Mouse (Mus musculus) heart, embryonic 15.5 days (tissue): Measurements from ENCODE around the gene Agt. TPM values are rescaled to one million over a fixed set of nuclear protein-coding genes. Genes with fewer than 3 reads are reported as not detected.

ENCODE experiments used
- ATAC-seq: fragments of 200-750 bp; cut with Nextera tagmentation; replicated peaks from 2 replicates; pipeline ENCODE4 v1.8.0; 2017; ENCODE audit warnings: low read depth, moderate TSS enrichment; ENCODE audit not compliant: insufficient number of reproducible peaks, insufficient read depth, low FRiP score
- H3K27ac ChIP-seq: fragments of 300-500 bp; sonication (generic); 2 replicates; pipeline ENCODE4 v1.5.1; 2015; ENCODE audit warnings: mild to moderate bottlenecking, inconsistent platforms
- H3K27me3 ChIP-seq: fragments of 300-500 bp; sonication (generic); 2 replicates; pipeline ENCODE4 v1.6.1; 2015; ENCODE audit warnings: inconsistent platforms
- H3K36me3 ChIP-seq: fragments of 300-500 bp; sonication (generic); 2 replicates; pipeline ENCODE4 v1.6.1; 2015; ENCODE audit warnings: mild to moderate bottlenecking, inconsistent platforms
- H3K4me1 ChIP-seq: fragments of 300-500 bp; sonication (generic); replicated peaks from 2 replicates; pipeline ENCODE4 v1.6.1; 2015; ENCODE audit warnings: inconsistent platforms
- H3K4me2 ChIP-seq: fragments of 300-500 bp; sonication (generic); 2 replicates; pipeline ENCODE4 v1.6.1; 2015; ENCODE audit warnings: inconsistent platforms, mild to moderate bottlenecking, moderate library complexity
- H3K4me3 ChIP-seq: fragments of 300-500 bp; sonication (generic); 2 replicates; pipeline ENCODE4 v1.5.1; 2015; ENCODE audit warnings: mild to moderate bottlenecking, inconsistent platforms
- H3K9ac ChIP-seq: fragments of 300-500 bp; sonication (generic); 2 replicates; pipeline ENCODE4 v1.6.1; 2015; ENCODE audit warnings: mild to moderate bottlenecking, inconsistent platforms
- H3K9me3 ChIP-seq: fragments of 300-500 bp; sonication (generic); replicated peaks from 2 replicates; pipeline ENCODE4 v1.6.1; 2016; ENCODE audit warnings: inconsistent platforms
- WGBS: fragments of 180-500 bp; shearing (Covaris S2); methylation state at CpG from one replicate; pipeline ENCODE4 v1.1.7; 2015; ENCODE audit warnings: mixed read lengths; 5-methylcytosine and 5-hydroxymethylcytosine counted together
- polyA plus RNA-seq: library from polyadenylated mRNA; unstranded; fragments of >200 nt; fragmentation: Nextera tagmentation; extraction: Ambion mirVana; gene quantifications from 2 replicates; pipeline ENCODE4 v1.2.1, GENCODE M21; 2015

The Agt gene
- polyA plus RNA-seq = 1.3 and 2.7 TPM in 2 replicates

DNA sequence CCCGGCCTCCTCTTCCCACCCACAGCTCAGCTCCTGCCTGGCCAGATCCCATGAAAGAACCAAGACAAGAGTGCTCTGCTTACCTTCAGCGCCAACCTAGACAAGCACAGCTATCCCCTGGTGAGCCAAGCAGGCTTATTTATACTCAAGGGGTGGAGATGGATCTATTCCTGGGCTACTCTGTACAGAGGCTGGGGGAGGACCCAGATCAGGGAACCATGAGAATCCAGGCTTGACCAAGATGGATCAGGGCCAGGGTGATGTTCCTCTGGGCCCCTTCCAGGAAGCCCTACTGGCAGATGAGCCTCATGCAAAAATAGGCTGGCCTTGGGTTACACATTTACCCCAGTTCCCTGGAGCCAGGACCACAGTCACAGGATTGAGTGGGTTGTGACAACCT is at the start of gene Agt:
Agt (minus strand) TSS at position 114 of the 400 bp plus-strand sequence.
- Histone ChIP-seq H3K9me3 (no peaks in the 10 kb centered on the region), H3K27me3 (no peaks in the 10 kb centered on the region), H3K4me1 (peaks cover 18% of the 10 kb centered on the region), H3K4me2 (no peak within 1 kb of the TSS), H3K27ac (peak within 1 kb of the TSS; percentile 20; the same call in 1 of the 2 replicates), H3K4me3 (no peak within 1 kb of the TSS), H3K36me3 (no peaks in the 10 kb centered on the region), H3K9ac (0 out of 2 replicates have a peak within 1 kb of the TSS, but pooled peaks have one; percentile 7)
- no peak for ATAC-seq
- WGBS = 60% methylated on average over 2 of the region's 2 CpGs

DNA sequence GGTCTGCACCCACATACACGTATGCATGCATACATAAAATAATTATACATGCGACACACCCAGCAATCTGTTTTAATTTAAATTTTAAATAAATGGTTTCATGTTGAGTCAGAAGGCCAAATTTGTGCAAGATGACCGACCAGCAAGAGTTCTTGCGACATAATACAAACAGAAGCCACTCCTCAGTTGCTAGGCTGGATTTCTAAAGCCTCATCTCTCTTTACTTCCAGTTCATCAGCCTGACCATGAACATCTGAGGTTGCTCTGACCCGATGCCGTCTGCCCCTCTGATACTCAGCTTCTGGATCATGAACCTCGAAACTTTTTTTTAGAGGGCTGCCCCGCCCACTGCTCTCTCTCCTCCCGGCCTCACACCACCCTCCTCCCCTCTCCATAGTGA is 48.7 kb upstream of the Agt start:
- Histone ChIP-seq H3K4me3 (no peak overlapping the region), H3K4me2 (no peak overlapping the region), H3K9me3 (no peaks in the 10 kb centered on the region), H3K27ac (no peak overlapping the region), H3K9ac (no peak overlapping the region), H3K36me3 (no peaks in the 10 kb centered on the region), H3K4me1 (peaks cover 5% of the 10 kb centered on the region), H3K27me3 (peaks cover 13% of the 10 kb centered on the region)
- ATAC-seq = no peak
- WGBS = 63% methylated on average over 9 of the region's 9 CpGs

DNA sequence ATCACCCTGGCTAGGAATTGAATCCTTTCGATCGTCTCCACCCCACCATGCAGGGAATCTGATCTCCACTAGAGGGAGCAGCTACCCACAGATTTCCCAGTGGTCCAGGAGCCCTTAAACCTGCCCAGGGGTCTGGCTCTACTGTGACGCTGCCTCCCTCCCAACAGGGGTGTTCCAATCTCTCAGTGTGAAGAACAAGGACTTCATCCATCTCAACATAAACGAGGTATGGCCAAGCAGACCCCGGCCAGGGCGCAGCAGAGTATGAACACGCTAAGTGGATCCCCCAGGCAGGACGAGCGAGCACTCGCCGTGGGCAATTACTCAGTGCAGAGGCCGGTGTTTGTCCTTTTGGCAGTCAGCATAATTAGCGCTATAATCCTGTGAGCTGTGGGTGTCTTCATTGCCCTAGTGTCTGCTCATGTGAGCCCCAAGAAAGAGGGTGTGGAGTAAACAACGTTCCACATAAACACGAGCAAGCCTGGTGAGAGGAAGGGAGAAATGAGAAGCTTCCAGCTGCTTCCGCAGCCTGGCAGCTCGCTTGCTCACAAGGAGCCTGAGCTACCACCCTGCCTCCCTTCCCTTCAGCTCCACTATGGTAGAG is 47.9 kb upstream of the Agt start:
- WGBS = 9% methylated on average over 17 of the region's 17 CpGs
- H3K4me2 ChIP-seq = peak overlapping the region; percentile 79
- H3K4me1 ChIP-seq = peaks cover 5% of the 10 kb centered on the region
- ATAC-seq = peak; percentile 66
- peak overlapping the region; percentile 20; the same call in 1 of the 2 replicates for H3K27ac ChIP-seq
- H3K4me3 ChIP-seq = peak overlapping the region; percentile 47
- H3K36me3 ChIP-seq = no peaks in the 10 kb centered on the region
- H3K9ac ChIP-seq = peak overlapping the region; percentile 56
- no peaks in the 10 kb centered on the region for H3K9me3 ChIP-seq
- H3K27me3 ChIP-seq = peaks cover 13% of the 10 kb centered on the region

DNA sequence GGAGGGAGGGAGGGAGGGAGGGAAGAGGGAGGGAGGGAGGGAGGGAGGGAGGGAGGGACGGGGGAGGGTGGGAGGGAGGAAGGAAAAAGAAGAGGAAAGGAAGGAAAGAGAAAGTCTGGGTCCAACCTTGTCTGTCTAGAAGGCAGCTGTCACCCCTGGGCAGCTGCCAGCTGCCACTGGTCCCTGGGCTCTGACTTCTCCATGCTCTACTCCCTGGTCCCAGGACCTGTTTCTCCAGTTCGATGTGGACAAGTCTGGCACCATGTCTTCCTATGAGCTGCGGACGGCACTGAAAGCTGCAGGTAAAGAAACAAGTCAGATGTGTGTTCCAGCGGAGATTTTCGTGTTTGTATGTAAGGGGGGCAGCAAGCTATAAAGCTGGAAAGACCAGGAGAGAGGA is 44.8 kb upstream of the Agt start:
- 81% methylated on average over 5 of the region's 6 CpGs for WGBS
- H3K27me3 ChIP-seq = peaks cover 13% of the 10 kb centered on the region
- peaks cover 5% of the 10 kb centered on the region for H3K4me1 ChIP-seq
- no peak overlapping the region for H3K4me2 ChIP-seq
- no peak overlapping the region for H3K9ac ChIP-seq
- H3K4me3 ChIP-seq = no peak overlapping the region
- H3K27ac ChIP-seq = no peak overlapping the region
- no peaks in the 10 kb centered on the region for H3K36me3 ChIP-seq
- ATAC-seq = no peak
- H3K9me3 ChIP-seq = no peaks in the 10 kb centered on the region

DNA sequence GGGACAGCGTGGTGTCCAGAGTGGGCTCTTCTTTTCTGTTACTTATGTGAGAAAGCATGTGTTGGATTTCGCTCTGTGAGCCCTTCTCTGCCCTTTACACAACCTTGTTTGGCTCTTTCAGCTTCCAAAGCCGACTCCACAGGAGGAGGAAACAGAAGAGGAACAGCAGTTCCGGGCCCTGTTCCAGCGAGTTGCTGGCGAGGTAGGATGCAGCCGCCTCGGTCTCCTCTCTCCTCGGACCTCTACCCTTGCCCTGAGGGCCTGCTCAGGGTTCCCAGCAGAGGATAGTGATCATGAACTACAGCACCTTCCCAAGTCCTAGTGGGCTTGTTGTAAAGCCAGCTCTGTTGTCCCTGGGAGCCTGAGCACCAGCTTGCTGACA is 39.5 kb upstream of the Agt start:
- no peak for ATAC-seq
- no peaks in the 10 kb centered on the region for H3K4me1 ChIP-seq
- H3K9me3 ChIP-seq = no peaks in the 10 kb centered on the region
- no peaks in the 10 kb centered on the region for H3K36me3 ChIP-seq
- H3K4me2 ChIP-seq = no peak overlapping the region
- H3K4me3 ChIP-seq = no peak overlapping the region
- 59% methylated on average over 9 of the region's 9 CpGs for WGBS
- 0 out of 2 replicates have a peak, but pooled peaks cover 6% of the 10 kb centered on the region for H3K27me3 ChIP-seq
- H3K27ac ChIP-seq = no peak overlapping the region
- no peak overlapping the region for H3K9ac ChIP-seq

DNA sequence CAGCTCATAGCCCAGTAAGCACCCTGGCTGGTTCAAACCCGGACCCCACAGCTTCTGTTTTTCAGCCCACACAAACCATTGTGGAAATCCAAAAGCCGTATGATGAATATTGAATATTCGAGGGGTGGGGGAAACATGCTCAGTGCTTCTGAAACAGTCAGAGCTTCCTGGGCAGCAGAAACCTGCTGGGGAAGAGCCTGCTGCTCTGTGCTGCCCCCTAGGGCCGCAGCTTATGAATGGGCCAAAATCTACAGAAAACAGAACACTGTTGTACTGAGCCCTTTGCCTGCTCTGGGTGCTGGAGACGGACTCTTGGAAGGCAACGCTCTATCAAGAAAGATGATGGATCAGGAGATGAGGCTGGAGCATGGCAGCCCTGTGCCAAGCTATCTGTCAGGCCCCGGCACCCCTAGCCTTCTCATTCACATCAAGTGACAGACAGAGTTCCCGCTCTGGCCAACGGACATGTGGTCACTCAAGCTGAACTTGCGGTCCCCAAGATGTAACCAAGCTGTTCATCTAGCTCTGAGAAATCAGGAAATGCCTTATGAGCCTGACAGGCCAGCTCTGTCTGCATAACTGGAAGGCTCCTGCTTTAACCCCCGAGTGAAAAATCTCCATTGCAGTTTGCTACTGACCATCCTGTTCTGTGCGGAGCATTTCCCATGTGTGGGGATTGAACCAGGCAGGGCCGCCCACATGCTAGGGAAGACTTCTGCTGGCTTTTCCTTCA is 38.9 kb upstream of the Agt start:
- Histone ChIP-seq H3K27me3 (0 out of 2 replicates have a peak, but pooled peaks cover 6% of the 10 kb centered on the region), H3K36me3 (no peaks in the 10 kb centered on the region), H3K9ac (no peak overlapping the region), H3K27ac (no peak overlapping the region), H3K4me1 (no peaks in the 10 kb centered on the region), H3K4me3 (no peak overlapping the region), H3K9me3 (no peaks in the 10 kb centered on the region), H3K4me2 (no peak overlapping the region)
- ATAC-seq = no peak
- WGBS = 65% methylated on average over 13 of the region's 13 CpGs

DNA sequence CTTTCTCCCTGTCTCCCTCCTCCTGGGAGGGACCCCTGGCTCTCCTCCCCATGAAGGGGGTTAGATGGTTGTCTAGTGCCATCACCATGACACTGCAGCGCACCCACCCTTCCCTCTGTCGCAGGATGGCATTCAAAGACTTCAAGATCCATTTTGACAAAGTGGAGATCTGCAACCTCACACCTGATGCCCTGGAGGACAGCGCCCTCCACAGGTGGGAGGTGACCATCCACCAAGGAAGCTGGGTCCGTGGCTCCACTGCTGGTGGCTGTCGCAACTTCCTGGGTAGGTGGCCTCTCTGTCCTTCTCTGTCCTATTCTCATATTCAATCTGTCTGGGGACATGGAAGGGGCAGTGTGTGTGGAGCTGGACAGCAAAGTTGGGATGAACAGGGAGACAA is 34.6 kb upstream of the Agt start:
- Histone ChIP-seq H3K27me3 (0 out of 2 replicates have a peak, but pooled peaks cover 6% of the 10 kb centered on the region), H3K4me2 (no peak overlapping the region), H3K9ac (no peak overlapping the region), H3K4me1 (no peaks in the 10 kb centered on the region), H3K4me3 (no peak overlapping the region), H3K36me3 (no peaks in the 10 kb centered on the region), H3K9me3 (no peaks in the 10 kb centered on the region), H3K27ac (no peak overlapping the region)
- no peak for ATAC-seq
- WGBS = 62% methylated on average over 5 of the region's 5 CpGs

DNA sequence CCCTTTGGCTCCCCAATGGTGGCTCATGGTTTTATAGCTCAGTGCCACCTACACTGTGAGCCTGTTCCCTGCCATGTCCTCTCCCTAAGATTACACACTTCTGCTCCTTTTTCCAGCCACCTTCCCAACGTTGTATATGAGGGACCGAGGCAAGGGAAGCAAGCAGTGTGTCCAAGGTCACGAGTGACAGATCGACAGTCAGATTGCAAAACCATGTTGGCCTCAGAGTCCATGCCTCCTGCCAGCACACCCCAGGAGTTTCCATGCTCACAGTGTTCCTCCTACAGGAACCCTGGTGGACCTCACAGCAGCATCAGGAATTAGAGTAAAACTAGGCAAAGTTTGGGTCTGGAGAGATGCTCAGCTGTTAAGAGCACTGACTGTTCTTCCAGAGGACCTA is 19.9 kb upstream of the Agt start:
- H3K9ac ChIP-seq = no peak overlapping the region
- no peaks in the 10 kb centered on the region for H3K36me3 ChIP-seq
- H3K4me2 ChIP-seq = no peak overlapping the region
- H3K27ac ChIP-seq = no peak overlapping the region
- H3K4me1 ChIP-seq = peaks cover 14% of the 10 kb centered on the region
- H3K4me3 ChIP-seq = no peak overlapping the region
- ATAC-seq = no peak
- 74% methylated on average over 4 of the region's 4 CpGs for WGBS
- H3K9me3 ChIP-seq = no peaks in the 10 kb centered on the region
- H3K27me3 ChIP-seq = no peaks in the 10 kb centered on the region

DNA sequence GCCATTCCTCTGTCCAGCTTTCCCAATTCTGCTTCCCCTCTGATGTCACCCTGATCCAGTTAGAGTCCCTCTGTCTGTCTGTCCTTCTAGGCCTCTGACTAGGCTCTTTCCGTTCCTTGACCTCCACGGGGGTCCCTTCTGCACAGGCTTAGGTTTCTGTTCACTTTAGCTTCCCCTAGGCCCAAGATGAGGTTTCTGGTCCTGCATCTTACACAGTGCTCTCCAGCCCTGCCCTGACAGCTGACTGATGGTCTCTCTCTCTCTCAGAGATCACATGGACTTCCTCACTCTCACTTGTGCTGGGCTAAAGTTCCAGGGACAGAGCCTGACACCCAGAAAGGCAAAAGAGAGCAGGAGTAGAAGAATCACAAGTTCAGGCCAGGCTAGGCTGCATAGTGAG is 17.1 kb upstream of the Agt start:
- Histone ChIP-seq H3K36me3 (no peaks in the 10 kb centered on the region), H3K4me2 (no peak overlapping the region), H3K9ac (no peak overlapping the region), H3K4me1 (peaks cover 14% of the 10 kb centered on the region), H3K9me3 (no peaks in the 10 kb centered on the region), H3K4me3 (no peak overlapping the region), H3K27ac (peak overlapping the region; percentile 16; the same call in 1 of the 2 replicates), H3K27me3 (no peaks in the 10 kb centered on the region)
- ATAC-seq = no peak; the same call in 1 of the 2 replicates
- 84% methylated on average over 2 of the region's 2 CpGs for WGBS

DNA sequence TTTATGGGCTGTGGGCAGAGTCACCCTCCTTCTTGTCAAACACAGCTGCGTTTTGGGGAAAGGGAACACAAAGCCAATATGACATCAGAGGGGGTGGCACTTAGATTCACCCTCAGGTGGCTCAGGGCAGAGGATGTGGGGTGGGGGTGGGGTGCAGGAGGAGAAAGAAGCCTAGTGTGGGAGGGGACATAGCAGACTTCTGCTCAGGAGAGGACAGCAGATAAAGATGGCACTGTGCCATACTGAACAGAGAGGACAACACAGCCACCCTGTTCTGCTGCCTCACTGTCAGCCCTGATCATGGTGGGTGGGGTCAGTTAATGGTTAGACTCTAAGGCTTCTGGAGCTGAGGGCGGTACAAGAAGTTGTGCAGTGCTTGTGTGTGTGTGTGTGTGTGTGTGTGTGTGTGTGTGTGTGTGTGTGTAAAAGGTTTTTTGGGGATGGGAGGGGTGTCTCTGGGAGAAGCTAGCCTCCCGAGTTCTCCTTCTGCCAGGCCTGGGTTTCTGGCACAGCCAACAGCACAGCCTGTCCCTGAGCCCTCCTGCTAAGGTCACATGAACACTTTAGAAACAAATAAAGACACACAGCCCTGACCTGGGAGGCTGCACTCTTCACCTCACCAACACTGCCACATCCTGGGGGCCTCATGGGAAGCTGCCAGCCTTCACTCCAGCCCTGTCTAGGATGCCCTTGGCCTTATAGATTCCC is 16.4 kb upstream of the Agt start:
- no peak overlapping the region for H3K4me3 ChIP-seq
- no peaks in the 10 kb centered on the region for H3K36me3 ChIP-seq
- no peaks in the 10 kb centered on the region for H3K27me3 ChIP-seq
- WGBS = 38% methylated on average over 3 of the region's 3 CpGs
- H3K4me2 ChIP-seq = no peak overlapping the region
- peak; percentile 70; the same call in 1 of the 2 replicates for ATAC-seq
- peaks cover 14% of the 10 kb centered on the region for H3K4me1 ChIP-seq
- no peaks in the 10 kb centered on the region for H3K9me3 ChIP-seq
- peak overlapping the region; percentile 34 for H3K27ac ChIP-seq
- H3K9ac ChIP-seq = no peak overlapping the region

DNA sequence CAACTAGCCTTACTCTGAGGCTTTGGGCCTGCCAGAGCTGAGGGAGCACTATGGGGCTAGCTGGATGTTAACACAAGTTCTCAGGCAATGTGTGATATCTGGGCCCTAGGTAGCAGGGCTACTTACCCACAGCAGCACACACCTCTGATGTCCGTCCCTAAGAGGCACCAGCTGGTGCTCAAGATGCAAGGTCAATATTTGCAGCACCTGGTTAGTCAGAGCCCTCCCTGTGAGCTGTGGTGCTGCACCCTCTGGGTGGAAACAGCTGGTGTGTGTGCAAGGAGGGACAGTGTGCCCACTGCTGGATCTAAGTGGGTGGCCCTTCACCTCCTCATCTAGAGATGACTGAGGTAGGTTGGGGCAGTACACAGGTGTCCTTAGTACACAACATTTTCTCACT is 7.2 kb upstream of the Agt start:
- no peak overlapping the region for H3K4me3 ChIP-seq
- WGBS = 77% methylated on average over 1 of the region's 1 CpGs
- no peak for ATAC-seq
- no peaks in the 10 kb centered on the region for H3K9me3 ChIP-seq
- H3K4me2 ChIP-seq = no peak overlapping the region
- H3K27me3 ChIP-seq = no peaks in the 10 kb centered on the region
- peaks cover 7% of the 10 kb centered on the region for H3K4me1 ChIP-seq
- H3K27ac ChIP-seq = no peak overlapping the region
- H3K36me3 ChIP-seq = no peaks in the 10 kb centered on the region
- no peak overlapping the region for H3K9ac ChIP-seq
